Mouse (Mus musculus): ENCODE measurements at regions not wholly inside any gene's neighbourhood (a gene's known extent, or its start where the extent isn't known, plus 50 kb on each side); places are given as distances from the start of the nearest gene placed in this dataset.
"Not testable (repeated sequence)": the region's sequence is repeated elsewhere in the genome, so short reads cannot be mapped to it uniquely, and the experiment has no call there.

DNA sequence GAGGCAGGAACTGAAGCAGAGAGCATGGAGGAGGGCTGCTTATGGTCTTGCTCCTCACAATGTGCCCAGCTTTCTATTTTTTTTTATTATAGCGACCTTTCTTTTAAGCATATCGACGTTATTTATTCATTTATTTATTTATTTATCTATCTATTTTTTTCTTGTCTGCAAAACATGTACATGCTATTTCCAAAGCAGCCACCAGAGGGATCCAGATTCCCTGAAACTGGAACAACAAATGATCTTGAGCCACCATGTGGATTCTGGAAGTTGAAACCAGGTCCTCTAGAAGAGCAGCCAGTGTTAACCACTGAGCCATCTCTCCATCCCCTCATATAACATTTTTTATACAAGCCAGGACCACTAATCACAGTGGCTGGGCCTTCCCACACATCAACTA is 338.1 kb downstream of the Gm21863 start:
- POLR2A ChIA-PET = not testable (repeated sequence)

DNA sequence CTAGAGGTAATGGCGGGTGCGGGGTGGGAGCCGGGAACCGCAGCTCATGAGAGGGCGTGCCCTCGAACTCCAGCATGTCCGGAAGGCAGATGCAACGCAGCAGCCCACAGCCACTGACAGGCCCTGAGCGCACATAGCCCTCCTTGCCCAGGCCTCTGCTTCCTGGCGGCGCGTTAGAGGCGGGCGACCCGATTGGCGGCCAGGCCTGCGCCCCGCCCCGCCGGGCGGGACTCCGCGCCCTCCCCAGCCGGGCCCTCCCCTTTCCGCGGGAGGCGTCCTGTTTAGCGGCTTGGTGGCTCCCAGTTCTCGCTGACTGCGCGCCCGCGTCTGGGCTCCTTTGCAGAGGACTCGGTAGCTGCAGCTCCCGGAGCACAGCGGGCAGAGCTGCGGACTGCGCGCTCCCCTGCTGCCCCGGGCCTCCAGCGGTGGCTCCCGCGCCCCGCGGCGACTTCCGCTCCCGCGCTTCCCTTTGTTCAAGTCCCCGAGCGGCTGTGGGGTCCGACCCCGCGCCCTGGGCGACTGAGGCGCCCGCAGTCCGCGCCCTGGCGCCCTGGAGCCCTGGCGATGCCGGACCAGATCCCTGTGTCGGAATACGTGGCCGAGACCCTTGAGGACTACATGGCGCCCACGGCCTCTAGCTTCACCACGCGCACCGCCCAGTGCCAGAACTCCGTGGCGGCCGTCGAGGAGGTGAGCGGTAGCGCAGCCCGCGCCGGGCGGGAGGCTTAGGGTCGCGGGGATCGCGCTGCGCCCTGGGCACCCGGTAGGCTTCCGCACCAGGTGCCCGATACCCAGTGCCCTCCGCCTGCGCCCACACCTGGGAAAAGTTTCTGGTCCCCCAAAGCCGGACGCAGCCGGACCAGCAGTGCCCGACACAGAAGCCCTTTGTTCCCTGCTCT is 357.9 kb downstream of the Gm21863 start:
- CTCF ChIA-PET = not testable (repeated sequence)
- POLR2A ChIA-PET = interaction anchor here in 2 of 4 experiments (1.1 to 1.3 kb wide), 2 partner anchors 14 to 115 kb away, joined by 3 to 4 read pairs; no protein-coding TSS in a partner anchor

More for the DNA sequence above, 338.1 kb downstream of the Gm21863 start:
- CTCF ChIA-PET = not testable (repeated sequence)
